Mouse (Mus musculus): ENCODE data around the gene Dse.
"Not testable (repeated sequence)": the region's sequence is repeated elsewhere in the genome, so short reads cannot be mapped to it uniquely, and the experiment has no call there.

The Dse gene

DNA sequence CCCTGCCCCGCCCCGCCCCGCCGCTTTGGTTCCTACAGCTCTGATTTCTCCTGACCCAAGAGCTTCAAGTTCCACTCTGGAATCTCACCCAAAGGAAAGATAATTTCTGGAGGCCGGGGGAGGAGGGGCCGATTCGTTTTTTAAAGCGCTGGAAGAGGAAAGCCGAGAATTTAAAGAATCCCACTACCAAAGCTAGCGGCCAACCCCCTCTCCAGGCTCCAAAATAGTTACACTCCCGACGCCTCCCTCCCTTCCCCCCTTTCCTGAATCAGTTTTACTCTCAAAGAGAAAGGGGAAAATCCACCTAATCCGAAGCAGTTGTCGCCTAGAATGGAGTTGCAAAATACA is at the start of gene Dse:
Gene Dse (minus strand): TSS at position 213 of the 348 bp plus-strand sequence.
- no peak for DNase-seq

DNA sequence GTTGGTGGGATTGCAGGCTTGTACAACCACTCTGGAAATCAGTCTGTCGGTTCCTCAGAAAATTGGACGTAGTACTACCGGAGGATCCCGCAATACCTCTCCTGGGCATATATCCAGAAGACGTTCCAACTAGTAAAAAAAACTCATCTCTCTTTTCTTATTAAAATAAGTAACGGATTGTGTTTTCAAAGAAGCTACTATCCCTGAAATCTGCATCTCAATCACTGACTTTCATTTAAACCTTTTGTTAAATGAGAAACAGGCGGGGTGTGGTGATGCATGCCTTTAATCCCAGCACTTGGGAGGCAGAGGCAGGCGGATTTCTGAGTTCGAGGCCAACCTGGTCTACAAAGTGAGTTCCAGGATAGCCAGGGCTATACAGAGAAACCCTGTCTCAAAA is 45.3 kb upstream of the Dse start:
- DNase-seq: not testable (repeated sequence)

DNA sequence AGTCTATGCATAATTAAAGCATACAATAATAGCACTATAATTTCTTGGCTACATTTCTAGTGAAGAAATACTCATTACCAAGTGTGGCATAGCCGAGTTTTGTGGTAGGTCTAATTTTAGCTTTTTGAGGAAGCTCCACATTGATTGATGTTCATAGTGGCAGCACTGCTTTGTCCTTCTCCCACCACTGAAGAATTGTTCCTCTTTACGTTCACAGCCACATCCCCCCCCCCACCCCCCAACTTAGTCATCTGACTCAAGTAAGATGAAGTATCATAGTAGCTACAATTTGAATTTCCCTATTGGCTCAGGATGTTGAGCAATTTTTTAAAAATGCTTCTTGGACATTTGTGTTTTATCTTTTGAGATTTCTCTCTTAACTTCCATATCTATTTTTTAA is 42.1 kb upstream of the Dse start:
- no peak for DNase-seq

DNA sequence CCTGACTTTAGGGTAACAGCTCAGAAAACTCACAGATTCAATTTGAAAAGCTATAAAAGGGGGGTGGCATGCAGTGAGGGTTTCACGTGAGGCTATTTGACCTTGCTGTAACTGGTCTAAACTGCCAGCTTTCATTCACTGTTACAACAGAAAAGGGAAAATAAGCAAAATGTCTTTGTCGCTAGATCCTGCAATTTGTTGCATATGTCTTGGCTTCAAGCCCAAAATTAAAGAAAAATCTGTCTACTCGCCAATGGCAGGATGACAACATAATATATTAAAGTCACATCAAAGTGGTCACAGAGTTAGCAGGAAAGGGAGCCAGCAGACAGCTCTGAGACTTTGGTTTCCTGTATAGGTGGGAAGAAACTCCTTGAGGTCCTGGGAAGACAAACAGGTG is 40.2 kb upstream of the Dse start:
- no peak for DNase-seq

DNA sequence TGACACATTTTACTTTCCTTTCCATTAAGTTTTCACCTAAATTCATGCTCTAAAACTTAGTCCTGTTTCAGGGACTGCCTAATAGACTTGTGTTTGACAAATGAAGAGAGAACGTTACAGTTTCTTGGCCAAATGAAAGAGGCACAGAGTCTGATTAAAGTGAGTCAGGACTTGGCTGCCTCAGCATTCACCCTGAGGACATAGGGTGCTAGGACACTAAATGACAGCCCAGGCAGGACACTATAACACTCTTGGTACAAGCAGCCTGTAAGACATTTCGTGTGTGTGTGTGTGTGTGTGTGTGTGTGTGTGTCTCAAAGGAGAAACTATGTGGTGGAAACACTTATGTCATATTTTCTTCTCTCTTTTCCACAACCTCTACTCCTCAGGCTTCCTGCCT is 38.6 kb upstream of the Dse start:
- no peak for DNase-seq

DNA sequence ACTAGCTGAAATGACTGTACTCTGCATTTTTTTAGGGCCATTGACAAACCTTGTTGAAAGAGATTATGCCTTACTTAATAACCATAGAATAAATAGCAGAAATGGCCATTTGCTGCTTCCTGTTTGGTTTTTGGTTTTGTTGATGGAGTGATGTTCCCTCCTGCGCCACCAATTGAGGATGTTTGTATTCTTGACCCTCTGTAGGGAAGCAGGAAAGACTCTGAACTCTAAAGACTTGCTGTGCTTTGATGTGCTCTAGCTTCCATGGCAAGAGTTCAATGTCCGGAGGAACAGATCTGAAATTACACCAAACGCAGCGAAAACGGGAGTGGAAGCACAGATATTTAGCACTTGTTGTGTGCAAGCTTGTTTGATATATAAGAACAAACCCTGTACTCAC is 37.2 kb upstream of the Dse start:
- DNase-seq: no peak

DNA sequence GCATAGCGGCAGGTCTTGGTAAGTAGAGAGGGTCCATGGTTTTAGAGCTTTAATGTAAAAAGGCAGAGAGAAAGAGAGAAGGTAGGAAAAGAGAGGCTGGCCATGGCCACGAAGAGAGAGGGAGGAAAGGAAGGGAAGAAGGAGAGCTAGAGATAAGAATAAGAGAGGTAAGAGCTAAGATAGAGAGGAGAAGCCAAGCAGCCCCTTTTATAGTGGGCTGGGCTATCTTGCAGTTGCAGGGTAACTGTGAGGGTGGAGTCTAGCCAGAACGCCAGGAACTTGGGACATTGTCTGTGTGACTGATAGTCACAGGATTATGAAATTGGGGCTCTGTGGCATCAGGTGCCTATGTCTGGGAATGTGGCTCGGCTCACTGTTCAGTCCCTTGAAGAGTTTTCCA is 31.0 kb upstream of the Dse start:
- no peak for DNase-seq

DNA sequence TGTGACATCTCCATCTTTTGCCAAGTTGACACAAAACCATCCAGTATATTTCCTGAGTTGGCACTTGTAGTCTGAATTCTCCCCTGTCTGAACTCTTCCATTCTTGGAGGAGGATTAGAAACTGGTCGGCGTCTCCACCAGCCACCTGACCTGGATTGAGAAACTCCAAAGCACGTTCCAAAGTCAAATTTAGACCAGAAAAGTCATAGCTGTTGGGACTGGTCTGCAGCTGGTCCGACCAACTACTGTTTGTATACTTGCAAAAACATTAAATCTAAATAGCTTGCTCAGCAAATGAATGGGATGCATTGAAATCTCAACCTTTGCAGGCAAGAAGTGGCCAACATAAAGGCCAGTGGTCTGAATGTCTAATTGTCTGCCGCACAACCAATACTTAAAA is 29.1 kb upstream of the Dse start:
- no peak for DNase-seq

DNA sequence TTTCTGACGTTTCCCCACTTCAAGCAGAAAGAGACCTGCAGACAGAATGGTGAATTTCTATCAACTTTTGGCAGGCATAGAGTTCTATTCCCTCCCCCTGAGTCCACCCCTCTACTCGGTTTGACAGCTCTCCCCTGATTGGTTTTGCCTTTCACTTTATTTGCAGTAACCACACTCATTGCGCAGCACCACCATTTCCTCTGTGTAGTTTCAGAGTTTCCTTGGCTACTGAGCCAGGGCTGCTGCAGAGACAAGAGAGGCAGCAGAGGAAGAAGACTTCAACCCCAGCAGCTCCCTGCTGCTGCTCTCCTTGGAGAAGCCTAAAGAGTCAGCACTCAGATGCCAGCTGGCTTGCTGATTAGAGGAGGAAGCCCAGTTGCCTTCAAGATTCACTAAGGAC is 27.9 kb upstream of the Dse start:
- no peak for DNase-seq

DNA sequence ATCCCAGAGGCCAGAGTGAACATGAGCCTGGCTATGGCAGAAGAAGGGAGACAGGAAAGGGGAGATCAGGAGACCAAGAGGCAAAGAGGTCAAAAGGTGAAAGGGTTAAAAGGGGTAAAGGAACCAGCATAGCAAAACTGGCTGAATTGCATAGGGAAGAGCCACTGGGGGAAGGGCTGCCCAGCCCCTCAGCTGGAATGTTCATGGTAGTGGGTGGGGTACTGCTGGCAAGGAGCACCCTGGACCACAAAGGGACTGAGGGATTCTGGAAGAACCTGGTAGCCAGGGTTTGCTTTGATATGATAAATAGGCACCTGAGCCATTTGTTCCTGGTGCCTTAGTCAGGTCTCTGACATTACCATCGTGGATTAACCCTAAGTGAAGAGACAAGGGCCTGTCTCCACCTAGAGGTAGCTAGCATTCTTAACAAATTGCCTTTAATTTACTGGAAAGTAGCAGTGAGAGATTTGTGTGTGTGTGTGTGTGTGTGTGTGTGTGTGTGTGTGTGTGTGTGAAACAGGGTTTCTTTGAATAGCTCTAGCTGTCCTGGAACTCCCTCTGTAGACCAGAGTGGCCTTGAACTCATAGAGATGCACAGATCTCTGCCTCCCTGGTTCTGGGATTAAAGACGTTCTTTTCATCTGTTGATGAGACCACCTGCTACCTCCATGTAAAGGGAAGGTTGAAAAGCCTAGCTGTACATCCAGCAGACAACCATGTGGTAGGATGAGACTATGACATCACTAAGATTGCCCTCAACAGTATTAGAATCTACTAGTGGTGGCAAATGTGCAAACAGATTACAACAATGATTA is 26.6 kb upstream of the Dse start:
- no peak for DNase-seq

DNA sequence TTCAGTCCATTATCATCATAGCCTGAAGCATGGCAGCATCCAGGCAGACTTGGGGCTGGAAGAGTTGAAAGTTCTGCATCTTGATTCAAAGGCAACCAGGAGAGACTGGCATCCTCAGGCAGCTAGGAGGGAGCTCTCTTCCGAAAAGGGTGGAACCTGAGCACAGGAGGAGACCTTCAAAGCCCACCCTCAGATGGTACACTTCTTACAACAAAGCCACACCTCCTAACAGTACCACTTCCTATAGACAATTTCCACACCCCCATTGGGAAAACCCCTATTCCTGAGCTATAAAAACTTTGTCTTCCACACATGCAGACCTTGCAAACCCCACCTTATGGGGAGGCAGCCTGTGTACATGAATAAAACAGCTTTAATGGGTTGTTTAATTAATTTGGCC is 25.9 kb upstream of the Dse start:
- DNase-seq: no peak

DNA sequence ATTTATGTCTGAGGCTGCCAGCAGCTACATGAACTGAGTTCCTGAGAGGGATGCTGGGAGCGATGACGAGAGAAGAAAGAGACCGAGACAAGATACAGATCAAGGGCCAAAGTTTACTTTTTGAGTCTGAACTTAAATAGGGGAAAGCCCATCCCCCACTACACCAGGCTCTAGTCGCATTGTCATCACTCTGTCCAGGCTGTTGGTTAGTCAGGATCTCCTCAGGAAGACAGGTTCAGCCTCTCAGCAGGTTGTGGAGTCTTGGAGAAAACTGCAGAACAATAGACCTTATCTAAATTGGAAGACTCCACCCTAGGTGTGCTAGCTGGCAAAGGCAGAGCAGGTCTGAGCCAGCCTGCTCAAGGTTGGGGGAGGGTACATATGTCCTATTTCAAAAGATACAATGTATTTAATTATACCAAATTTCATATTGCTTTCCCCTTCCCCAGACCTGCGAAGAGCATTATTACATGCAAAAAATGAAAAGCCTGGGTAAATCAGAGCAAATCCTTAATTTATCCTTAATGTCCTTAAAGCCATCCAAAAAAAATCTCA is 22.7 kb upstream of the Dse start:
- no peak for DNase-seq

DNA sequence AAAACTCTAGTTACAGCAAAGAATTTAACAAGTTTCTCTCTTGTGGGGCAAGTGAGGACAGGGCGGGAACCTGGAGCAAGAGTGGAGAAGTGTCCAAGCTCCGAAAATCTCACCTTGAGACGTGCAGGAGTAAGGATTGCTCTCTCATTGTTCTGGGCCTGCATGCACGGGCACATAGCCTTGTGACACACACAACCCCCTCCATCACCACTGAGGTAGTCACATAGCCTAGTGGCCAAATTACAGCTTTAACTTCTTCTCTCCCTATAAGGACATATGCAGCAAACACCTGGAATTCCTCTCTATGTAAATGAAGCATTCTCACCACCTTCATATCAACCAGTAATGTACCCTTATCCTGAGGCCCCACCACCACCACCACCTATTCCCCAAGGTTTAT is 22.0 kb upstream of the Dse start:
- DNase-seq: no peak

DNA sequence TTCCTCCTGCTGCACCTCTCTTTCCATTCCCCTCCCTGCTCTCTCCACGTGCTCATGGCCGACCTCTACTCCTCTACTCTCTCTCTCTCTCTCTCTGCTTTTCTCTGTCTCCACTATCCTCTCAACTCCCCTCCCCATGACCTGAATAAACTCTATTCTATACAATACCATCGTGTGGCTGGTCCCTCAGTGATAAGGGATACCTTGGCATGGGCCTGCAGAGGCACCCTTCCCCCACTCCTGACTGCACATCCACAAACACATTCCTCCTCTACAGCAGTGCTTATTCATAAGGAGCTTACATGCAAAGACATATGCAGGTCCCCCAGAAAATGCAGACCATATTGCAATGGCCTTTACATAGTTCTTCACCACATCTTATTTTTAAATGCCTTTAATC is 16.1 kb upstream of the Dse start:
- no peak for DNase-seq

DNA sequence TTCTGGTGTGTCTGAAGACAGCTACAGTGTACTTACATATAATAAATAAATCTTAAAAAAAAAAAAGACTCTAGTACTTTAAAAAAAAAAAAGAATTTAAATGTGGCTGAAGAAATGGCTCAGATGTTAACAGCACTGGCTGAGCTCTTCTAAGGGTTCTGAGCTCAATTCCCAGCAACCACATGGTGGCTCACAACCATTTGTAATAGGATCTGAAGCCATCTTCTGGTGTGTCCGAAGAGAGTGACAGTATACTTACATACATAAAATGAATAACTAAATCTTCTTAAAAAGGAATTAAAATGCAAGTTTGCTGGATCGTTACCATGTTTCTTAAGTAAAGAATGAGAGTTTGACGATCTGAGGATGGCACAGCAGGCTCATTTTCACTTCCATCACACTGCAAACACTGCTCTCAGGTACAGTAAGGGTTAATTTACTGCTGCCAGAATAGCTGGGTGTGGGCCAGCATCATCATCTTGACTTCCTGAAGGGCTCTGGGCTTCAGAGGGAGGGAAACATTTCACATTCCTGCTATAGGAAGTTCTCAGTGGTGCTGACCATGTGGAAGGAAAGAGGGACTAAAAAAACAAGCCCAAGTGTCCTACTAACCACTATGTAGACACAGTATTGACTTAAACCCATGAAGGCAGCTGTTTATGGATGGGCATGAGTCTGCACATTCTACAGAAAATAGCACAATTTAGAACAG is 14.6 kb upstream of the Dse start:
- no peak for DNase-seq

DNA sequence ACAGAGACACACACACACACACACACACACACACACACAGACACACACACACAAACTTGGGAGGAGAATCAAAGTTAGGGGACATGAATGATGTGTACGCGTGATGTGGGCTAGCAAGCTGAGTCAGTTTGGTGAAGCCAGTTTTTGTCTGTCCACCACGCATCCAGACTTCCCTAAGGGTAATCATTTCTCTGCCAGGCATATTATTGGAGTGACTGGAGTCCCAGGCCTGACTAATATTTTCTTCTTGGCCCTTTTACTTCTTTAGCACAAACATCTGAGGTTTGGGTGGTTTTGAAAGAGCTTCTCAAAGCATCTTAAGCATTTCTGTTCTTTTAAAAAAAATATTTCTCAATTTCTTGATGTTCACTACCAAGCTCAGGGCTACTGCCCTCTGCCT is 10.7 kb upstream of the Dse start:
- DNase-seq: no peak

DNA sequence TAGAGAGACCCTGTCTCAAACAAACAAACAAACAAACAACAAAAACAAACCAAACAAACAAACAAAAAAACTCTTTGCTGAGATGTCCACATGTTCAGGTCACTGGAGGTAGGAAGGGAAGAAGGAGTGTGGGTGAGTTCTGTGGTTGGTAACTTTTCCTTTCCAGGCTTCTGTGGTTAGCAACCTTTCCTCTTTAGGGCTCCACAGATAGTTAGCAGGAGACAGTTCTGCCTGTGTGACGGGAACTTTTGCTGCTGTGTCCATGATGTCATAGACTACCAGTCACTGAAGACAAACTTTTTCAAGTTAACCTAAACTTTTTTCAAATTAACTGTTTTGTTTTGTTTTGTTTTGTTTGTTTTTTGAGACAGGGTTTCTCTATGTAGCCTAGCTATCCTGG is 8.2 kb upstream of the Dse start:
- no peak for DNase-seq

DNA sequence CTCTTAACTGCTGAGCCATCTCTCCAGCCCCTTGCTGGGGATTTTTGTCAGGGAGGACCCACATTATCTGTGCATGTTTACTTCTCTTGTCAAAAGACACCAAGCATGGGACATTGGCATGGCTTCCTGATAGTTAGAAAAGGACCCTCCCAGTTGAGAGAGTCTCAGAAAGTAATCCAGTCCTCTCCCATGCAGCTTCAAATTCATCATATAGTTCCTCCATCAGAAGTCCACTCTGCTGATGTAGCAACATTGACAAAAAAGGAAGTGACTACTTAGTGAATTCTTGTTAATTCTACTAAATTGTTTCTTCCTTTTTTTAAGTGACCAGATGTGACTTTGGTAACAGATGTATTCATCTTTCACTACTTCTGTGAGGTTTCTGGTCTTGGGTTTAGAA is 2.4 kb upstream of the Dse start:
- no peak for DNase-seq

DNA sequence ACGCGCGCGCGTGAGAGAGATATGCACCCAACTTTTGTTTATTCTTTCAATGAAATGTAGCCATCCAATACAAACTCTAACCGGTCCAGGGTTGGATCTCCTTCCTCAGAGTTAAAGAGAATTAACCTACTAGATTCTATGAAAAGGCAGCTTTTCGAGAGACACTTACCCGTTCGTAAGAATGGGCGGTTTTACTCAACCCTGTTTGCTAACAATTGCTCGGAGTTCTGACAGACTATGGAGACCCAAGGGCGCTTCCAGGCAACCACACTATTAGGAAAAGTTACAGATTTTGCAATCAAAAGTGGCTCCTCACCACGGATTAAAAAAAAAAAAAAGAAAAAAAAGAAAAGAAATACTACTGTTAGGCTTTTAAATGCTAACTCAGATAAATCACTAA is 516 bp upstream of the Dse start:
- DNase-seq: no peak

DNA sequence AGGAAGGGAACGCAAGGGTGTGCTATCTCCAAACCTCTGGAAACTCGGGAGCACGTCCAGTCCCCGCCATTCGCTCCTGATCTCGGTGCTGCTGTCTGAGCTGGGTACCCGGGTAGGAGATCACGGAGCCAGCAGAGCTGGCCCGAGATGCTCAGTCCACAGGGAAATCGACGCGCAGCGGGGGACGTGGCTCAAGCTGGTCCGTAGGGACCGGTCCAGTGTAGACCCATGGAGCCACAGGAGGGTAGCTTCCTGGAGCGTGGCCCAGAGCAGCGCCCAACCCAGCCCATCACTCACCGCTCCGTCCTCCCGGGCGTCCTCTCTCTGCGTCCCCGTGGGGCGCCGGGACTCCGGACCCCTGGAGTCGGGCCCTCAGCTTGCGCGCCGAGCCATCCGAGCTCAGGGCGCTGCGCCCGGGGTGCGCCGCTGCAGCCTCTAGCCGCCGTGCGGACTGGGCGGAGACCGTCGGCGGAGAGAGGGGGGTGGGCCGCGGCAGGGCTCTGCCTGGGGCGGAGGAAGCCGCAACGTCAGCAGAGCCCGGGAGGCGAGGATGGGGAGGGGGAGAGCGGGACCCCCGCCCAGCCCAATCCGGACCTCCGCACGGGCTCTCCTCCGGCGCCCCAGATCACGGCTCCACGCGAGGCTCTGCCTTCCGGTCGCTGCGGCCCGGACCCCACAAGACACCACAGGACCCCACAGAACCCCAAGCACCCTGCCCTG is 572 bp downstream of the Dse start:
- DNase-seq: peak; percentile 1

DNA sequence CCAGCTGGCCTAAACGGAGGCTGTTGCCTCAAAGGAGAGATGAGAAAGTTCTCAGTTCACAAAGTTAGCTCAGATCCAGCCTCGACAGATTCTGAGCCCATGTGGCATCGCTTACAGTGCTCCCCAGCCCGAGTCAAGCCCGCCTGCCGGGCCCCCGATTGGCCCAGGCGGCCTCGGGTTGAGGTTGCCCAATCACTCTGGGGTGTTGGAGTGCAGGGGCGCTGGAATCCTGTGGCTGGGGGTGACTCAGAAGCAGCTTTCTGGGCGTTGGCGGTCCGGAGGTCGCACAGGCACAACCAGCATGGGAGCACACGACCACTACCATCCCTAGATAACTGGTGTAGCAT is 1.1 kb downstream of the Dse start:
- peak; percentile 1 for DNase-seq

DNA sequence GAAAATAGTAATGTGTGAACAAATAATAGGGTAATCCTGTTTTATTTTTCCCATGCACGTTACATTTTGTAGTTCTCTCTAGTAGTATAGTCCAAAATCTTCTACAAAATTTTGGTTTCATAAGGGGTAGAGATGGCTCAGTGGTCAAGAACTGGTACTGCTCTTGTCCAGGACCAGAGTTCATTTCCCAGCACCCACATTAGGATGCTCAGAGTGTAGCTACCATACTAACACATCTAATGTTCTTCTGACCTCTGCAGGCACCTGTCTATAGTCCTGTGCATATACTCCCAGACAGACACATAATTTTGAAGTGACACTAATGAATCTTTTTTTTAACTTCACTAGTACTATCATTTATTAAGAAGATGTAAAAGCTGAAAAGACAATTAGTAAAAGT is 1.7 kb downstream of the Dse start:
- DNase-seq: no peak

DNA sequence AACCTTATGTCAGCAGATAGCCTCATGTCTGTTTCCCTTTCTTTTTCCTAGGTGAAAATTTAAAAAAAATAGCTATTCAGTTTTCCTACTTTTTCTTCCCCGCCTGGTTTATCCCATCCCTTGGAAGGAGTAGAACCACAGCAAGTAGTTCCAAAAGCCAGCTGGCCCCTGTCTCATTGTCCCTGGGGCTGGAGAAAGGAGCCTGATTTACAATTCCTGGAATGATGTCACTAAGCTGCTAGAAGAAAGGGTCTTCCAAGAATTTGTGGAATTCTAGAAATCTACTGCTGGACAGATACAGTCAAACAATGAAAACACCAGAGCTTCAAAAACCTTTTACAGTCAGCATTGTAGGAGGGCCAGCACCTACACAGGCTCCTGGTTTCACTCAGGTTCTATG is 6.8 kb downstream of the Dse start:
- DNase-seq: no peak

DNA sequence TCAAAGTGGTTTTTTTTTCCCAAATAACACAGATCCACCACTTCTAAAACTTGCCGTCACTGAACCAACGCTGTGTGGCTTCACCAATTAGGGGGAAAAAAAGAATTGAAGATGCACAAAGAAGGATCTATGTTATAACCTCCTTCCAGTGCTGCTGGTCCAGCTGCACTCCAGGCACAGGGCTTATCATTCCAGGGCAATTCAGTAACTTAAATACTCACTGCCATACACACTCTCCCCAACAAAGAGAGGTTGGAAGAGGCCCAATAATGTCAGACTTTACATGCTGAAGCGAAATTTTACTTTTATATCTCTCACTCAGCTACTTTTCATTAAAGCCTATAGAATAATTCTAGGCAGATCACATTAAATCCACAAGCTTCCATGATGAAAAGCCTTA is 8.9 kb downstream of the Dse start:
- DNase-seq: no peak

Measured in cerebellum, adult 8-10 months (tissue).